7 mouse cellular contexts compared by ENCODE assay signal in the genomic region with DNA sequence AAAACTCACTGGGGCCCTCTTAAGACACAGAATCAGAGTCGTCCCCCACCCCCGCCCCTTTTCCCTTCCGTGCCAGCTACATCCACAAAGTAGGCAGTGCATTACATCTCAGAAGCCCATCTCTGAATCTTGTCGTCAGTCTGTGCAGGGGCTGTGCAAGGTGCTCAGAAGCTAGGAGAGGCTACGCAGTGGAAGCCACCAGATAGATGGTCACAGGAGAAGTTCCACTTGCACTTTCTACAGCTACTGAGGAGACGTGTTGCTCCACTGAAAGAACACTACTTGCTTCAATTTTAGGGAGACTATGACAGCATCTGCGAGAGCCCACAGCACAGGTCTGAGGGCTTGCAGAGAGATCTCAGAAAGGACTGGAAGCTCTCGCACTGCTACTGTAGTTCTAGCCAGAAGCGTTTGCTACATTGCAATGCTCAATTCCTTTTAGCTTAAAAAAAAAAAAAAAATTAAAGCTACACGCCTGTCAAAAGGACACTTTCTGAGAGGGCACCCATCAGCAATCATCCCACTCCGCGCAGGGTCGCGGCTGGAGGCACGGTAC. TPM values are rescaled to one million over a fixed set of nuclear protein-coding genes. Genes with fewer than 3 reads are reported as not detected.
A peak's percentile ranks its signal among the peaks of the same experiment; 100 is the strongest.
DNase-seq lines count a peak whose midpoint lies in the region; ATAC-seq and TF ChIP-seq lines count a peak whose summit lies in the region.

No protein-coding gene starts in this region.

- ATAC-seq in hindbrain, embryonic 11.5 days (ENCODE audit: low FRiP score): peak; percentile 9; the same call in 1 of the 2 replicates
- 0 out of 2 replicates have a peak, but pooled peaks have one; percentile 3 for ATAC-seq in megakaryocyte-erythroid progenitor cell, adult 5-6 weeks (replicated peaks; ENCODE audit: low FRiP score, low TSS enrichment, poor library complexity, severe bottlenecking)

- H3K4me2 ChIP-seq in hindbrain, embryonic 11.5 days (replicated peaks; ENCODE audit: low read depth, low read length): peak overlapping the region; percentile 71

- TF ChIP-seq POLR2A in spleen, adult 2 months (IDR thresholded peaks at IDR 0.05; ENCODE audit: low read depth, low read length): no peak

- no peaks in the 10 kb centered on the region for H3K36me3 ChIP-seq in spleen, adult 2 months (ENCODE audit: control insufficient read depth, insufficient read depth, low read length)
- no peaks in the 10 kb centered on the region for H3K36me3 ChIP-seq in hindbrain, embryonic 11.5 days (ENCODE audit: control insufficient read depth, insufficient read depth, low read length)

- peak overlapping the region; percentile 88 for H3K9ac ChIP-seq in hindbrain, embryonic 11.5 days (ENCODE audit: low read depth, low read length)

- 5% methylated on average over 15 of the region's 15 CpGs for WGBS in spleen, adult 2 months
- 2% methylated on average over 15 of the region's 15 CpGs for WGBS in hindbrain, embryonic 11.5 days

- DNase-seq in spleen, adult 2 months (ENCODE audit: low read depth in 1 of 2, low spot score in 2 of 2): no peak
- no peak for DNase-seq in spleen, adult 12 weeks (ENCODE audit: low spot score)
- DNase-seq in cerebellum, postnatal 14 days: peak; percentile 9 to 21
- peak; percentile 55 for DNase-seq in hindbrain, embryonic 11.5 days (ENCODE audit: low spot score)
- peak; percentile 12 to 13 for DNase-seq in thymus, postnatal 36 days
- DNase-seq in kidney, postnatal 14 days: no peak

- H3K27ac ChIP-seq in spleen, adult 2 months (ENCODE audit: insufficient read depth, low read length): no peak overlapping the region
- H3K27ac ChIP-seq in hindbrain, embryonic 11.5 days (ENCODE audit: low read depth, low read length): peak overlapping the region; percentile 76; the same call in 1 of the 2 replicates

- H3K27me3 ChIP-seq in spleen, adult 2 months (ENCODE audit: control insufficient read depth, insufficient read depth, low read length): peaks cover 6% of the 10 kb centered on the region
- H3K27me3 ChIP-seq in hindbrain, embryonic 11.5 days (ENCODE audit: control insufficient read depth, insufficient read depth, low read length): no peaks in the 10 kb centered on the region

- no peaks in the 10 kb centered on the region for H3K9me3 ChIP-seq in hindbrain, embryonic 11.5 days (ENCODE audit: control insufficient read depth, low read length)

- peak overlapping the region; percentile 63; the same call in 1 of the 2 replicates for H3K4me3 ChIP-seq in spleen, adult 2 months (ENCODE audit: extremely low read depth, insufficient read depth, insufficient read length)
- peak overlapping the region; percentile 77 for H3K4me3 ChIP-seq in hindbrain, embryonic 11.5 days (ENCODE audit: low read depth, low read length)

- no peak for TF ChIP-seq CTCF in spleen, adult 2 months (IDR thresholded peaks at IDR 0.05; ENCODE audit: extremely low read depth, insufficient read depth, insufficient read length, insufficient replicate concordance)

- peaks cover 3% of the 10 kb centered on the region; the same call in 1 of the 2 replicates for H3K4me1 ChIP-seq in spleen, adult 2 months (ENCODE audit: control insufficient read depth, insufficient read depth, insufficient read length)
- H3K4me1 ChIP-seq in hindbrain, embryonic 11.5 days (replicated peaks; ENCODE audit: control insufficient read depth, insufficient read depth, low read length): no peaks in the 10 kb centered on the region

RNA-seq across cellular contexts. Expression of a gene that starts 0.8 kb away (rescaled TPM):
- 5.8 and 7.0 TPM in 2 replicates for polyA plus RNA-seq in spleen, adult 2 months (2012; rRNA removed)
- polyA plus RNA-seq in hindbrain, embryonic 11.5 days (2014; fragmentation: Nextera tagmentation; extraction: Ambion mirVana): 77.9 and 92.1 TPM in 2 replicates
- total RNA-seq in megakaryocyte-erythroid progenitor cell, adult 5-6 weeks (2014; fragmentation: Nextera tagmentation): 62.6 and 74.0 TPM in 2 replicates
- total RNA-seq in megakaryocyte-erythroid progenitor cell, adult 5-6 weeks (2017): 184 and 217 TPM in 2 replicates

Comparison
In these comparisons a context has a peak if more than half of its experiments do, and no peak if none do; other contexts are left out.
1. DNase-seq: peak in cerebellum, postnatal 14 days (2 of 2), hindbrain, embryonic 11.5 days (single experiment) and thymus, postnatal 36 days (2 of 2); none in spleen, adult 2 months (0 of 2), spleen, adult 12 weeks (single experiment) and kidney, postnatal 14 days (single experiment).